Mouse (Mus musculus): ENCODE data around the gene Clec1a.
A peak's percentile ranks its signal among the peaks of the same experiment; 100 is the strongest.
"Not testable (repeated sequence)": the region's sequence is repeated elsewhere in the genome, so short reads cannot be mapped to it uniquely, and the experiment has no call there.

The Clec1a gene

DNA sequence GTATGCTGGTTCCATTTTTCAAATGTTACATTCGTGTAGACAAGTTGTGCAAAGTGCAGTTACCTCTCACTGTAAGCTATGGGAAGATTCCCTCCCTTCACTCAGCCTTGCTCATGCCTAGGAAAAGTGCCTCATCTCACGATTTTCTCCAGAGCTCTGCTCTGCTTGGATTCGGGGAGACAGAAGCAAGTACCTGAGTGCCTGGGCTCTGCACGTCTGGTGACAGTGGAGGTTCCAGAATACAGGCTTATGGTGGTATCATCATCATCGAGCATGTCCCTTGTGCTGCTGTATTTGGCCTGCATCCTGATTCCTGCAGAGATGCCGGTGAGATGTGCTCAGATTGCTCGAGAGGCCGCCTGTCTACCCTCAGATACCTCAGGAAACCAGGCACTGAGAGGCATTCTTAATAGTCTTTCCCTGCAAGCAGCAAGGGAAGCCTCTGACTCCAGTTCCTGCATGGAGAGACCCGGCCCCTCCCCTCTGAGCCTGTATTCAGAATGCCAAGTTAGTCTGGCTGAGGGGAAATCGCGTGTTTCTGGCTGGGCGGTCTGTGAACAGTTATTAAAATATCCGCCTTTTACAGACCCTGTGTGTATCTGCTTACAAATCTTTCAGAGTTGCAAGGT lies at the start of gene Clec1a:
Clec1a (minus strand) TSS at position 590 of the 629 bp plus-strand sequence.
- DNase-seq: peak; percentile 81

DNA sequence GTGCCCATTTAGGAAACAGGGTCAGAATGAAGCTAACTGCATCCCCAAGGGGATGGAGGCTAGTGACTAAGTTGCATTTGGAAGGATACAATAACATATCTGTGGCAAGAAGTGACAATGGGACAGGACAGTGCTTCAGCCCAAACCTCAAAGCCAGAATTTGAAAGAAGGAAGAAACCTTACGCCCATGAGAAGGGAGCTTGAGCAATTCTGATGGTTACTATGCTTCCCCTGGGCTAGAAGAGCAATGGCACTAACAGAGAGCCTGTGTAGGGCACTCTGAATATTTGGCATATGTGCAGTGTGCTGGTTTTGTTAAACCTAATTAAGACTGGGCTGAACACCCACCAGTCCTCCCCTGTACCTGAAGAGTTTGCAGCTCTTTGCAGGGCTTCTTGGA lies 47.7 kb upstream of the Clec1a start:
- not testable (repeated sequence) for DNase-seq

DNA sequence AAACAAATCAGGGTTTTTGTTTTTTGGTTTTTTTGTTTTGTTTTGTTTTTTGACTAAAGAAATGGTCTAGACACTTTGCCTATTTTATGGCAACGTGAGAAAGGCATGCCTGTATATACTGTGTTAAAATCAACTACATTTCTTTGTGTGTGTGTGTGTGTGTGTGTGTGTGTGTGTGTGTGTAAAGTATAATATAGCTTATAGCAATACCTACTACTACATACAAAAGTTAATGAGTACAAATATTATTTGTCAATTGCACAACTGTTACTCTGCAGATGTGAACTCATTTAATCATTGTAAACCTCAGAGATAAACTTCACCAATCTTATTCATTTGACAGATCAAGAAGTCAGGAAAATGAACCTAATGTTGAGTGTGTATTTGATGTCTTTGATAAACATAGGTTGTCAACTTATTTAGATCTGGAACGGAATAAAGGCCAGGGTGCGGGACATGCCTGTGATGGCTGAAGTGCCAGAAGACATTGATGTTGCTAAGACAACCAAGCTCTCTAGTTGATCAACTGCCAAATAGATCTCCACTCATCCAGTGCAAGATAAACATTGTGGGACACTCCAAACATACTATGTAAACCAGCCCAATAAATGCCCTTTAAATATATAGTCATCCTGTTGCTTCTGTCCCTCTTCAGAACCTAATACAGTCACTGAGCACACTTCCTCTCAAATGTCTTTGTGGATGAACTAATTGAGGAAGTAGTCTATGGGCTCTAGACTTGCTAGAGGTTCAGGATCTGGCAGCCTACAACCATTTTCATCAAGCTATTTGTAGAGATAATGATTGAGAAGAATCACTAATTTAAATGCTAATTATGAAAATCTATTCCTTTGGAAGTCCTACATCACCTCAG lies 45.8 kb upstream of the Clec1a start:
- no peak for DNase-seq

DNA sequence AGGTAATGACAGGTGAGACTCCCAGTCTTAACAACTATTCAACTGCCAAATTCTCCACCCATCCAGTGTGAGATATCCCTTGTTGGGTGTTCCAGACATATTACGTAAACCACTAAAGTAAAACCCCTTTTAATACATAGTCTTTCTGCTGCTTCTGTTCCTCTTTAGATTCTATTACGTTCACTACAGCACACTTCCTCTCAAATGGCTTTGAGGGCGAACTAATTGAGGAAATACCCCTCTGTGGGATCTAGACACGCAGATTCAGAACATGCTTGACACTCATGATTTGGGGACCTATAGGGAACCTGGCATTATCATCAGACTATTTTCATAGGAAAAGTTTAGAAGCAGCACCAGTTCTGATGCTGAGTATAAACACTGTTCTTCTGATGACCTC lies 43.1 kb upstream of the Clec1a start:
- DNase-seq: no peak

DNA sequence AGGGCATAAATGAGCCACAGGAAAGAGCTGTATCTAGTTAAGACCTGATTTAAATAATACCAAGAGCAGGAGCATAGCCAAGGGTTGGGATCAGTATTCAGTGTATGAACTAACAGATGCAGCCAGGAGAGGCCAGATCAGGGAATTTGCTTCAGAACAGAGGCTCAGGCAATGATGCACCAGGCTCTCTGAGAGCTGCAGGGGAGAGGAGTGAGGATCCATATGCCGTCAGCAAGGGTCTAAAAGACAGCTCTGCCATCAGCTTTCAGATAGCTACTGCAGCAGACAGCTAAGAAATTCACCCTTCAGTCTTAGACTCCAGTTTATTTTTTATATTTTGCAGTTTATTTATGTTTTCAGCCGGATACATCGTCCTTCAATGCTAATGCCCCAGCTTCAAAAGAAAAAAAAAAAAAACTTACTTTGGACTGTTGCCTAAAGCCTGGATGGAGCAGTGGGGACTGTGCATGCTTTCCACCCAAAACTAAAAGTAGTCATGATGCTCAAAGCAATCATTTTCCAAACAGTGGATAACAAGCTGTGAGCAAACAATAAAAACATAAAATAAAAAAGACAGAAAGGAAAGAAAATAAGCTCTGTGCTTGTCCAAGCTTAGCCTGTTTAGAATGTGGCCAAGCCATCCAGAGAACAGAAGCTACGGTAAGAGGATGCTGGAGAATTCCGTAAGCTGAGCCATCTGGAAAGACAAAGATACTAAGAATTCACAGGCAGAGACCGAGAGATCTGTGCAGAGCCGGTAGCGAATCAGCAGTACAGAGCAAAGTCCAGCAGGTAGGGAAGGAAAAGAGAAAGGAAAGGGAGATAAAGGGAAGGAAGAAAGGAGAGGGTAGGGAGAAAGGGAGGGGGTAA lies 28.5 kb upstream of the Clec1a start:
- DNase-seq: no peak

DNA sequence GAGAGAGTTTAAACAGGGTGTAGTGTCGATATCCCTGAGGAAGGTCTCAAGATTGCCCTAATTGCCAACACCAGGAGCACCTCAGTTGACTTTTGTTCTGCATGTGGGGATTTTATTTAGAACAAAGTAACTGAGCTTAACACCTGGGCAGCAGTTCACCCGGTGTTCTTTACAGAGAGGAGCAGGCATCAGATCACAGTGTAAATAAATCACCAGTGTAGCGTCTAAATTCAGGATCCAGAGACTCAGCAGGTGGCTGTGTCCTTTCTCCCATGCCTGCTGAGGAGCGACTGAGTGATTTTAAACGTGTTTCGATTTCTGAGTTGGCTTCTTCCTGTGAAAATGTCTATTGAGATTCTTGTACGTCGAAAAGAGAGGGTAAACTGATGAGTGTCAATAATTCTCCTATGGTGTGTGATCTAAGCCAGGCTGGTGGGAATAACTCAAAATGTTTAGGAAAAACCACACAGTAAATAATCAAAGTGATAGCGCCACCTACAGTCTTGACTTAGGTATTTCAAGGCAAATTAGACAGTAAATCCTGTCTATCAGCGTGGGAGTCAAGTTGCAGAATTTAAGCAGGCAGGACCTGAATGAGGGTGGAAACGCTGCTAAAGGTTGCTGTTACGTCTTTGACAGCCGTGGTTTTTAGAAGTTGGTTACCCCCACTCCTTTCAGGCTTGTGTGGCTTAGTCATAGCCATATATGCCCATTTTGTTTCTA lies 24.8 kb upstream of the Clec1a start:
- peak; percentile 66 for DNase-seq

DNA sequence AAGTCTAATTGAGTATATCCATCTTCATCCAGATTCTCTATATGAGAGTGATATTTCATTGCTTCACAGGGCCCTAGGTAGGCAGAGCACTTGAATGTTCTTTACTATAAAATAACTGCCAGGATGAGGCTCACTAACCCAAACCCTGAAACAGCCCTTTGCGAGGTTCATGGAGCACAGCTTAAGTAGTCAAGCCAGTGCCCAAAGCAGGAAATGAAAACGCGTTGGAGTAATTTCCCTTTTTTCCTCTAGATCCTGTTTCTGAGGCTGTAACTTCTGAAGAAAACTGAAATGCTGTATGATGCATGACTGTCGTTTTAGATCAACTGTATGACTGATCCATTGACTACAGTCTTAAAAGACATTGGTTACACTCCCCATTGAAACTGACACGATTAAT lies 20.8 kb upstream of the Clec1a start:
- peak; percentile 37 for DNase-seq

DNA sequence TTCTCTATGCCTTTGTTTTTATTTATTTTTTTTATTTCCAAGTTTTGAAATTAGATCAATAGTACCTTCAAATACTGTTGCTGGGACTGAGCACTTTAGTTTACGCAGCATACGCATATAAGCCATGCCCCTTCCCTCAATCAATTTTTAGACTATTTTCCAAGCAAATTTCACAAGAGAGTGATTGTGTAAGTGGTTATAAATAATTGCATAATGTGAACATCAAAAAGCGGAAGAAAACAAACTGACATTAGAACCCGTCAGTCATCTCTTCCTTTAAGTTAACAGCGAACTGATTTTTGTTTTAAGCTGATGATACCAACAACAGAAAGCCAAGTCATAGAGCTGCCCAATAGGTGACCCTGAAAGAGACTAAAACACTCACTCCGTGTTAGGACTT lies 19.6 kb upstream of the Clec1a start:
- DNase-seq: peak; percentile 17

DNA sequence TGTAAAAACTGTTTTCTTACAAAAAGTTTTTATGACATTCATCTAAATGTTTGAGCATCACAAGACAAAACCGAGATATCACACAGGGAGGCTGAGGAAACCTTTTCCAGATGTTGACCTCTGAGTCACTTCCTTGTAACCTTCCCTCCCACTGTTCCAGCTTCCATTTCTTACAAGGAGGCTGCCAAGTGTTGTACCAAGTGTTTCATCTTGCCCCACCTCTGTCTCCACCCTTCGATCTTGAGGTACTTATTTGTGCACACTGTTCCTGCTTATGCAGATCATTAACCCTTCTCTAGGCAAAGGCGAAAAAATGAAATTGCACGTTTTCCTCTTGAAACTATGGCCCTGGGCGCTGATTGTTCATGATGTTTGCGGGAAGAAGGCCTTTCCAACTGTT lies 2.1 kb downstream of the Clec1a start:
- peak; percentile 72 for DNase-seq

DNA sequence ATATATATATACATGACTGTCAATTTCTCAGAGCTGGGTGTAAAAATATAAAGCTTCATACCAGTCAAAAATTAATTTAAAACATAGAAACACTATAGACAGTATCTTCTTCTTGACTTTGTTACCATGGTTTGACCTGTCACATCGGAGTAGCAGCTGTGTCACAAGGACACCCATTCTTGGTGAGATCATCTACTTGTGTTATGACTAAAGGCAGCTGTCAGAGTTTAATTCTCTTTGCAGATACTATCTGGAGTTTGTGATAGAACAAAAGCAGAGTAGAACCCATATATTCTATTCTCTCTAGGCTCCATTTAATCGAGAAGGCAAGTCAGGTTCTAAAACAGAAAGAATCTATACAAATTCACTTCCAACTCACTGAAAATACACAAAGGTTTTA lies 13.8 kb downstream of the Clec1a start:
- DNase-seq: no peak

DNA sequence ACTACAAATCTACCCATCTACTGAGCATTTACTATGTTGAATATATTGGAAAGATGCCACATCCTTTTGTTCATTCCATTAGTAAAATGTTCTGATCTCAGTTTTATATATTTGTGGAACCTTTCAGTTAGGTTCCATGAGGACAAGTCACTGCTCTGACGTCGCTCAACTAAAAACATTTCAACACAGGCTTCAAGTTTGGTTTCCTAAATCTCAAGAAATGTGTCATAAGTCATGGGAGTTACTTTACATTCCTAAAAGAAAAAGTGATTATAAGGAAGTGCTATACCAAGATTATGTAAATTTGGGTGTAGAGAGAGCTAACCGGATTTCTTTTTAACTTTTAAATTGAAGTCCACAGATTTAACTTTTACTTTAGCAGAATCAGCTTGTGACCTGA lies 15.8 kb downstream of the Clec1a start:
- DNase-seq: no peak

DNA sequence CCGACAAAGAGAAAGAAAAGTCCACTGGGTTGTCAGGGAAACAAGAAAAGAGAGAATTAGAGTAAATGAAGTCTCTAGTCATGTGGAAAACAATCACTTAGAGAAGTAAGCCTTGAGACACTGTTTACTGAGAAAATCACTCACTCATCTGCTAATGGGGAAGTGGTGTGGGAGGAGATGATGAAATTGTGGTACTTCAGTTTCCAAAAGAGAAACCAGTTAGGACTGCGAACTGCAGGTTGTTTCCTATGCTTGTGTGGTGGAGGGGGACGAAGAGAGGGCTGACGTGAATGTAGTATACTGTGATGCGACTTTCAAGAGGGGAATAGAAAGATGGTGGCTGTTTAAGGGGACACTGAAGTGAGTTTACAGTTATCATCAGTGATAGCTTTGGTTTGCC lies 17.6 kb downstream of the Clec1a start:
- peak; percentile 77 for DNase-seq

DNA sequence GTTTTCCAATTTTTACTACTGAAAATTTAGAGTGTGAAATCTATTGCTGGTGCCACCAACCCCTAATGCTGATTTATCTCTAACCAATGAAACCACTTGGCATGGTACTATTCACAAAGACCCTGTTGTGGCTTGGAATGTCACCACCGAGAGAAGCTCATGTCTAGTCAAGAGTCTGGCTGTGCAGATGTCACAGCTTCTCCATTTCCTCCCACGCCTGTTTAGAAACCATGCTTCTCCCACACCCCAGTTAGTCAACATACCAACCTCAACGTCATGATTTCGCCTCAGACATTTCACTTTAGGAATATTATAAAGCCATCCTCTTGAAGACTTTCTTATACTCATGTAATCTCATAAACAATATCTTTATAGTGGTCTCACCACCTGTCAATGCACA lies 24.5 kb downstream of the Clec1a start:
- peak; percentile 65 for DNase-seq

DNA sequence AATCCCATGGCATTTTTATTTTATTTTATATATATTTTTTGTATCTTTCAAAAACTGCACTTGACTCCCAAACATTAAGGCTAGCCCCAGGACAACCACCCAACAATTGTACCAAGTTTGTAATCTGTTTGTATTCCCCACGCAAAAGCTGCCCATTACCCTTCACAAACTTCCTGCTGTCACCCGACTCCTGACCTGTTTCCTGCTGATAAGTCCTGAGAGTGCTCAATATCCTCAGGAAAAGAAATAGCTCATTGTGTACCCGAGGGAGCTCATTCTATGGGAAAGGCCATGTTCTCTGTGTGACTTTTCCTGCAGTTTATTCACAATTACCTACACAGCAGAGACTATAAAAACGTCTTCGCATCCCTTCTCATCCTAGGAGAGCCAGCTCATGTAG lies 26.0 kb downstream of the Clec1a start:
- DNase-seq: peak; percentile 86

DNA sequence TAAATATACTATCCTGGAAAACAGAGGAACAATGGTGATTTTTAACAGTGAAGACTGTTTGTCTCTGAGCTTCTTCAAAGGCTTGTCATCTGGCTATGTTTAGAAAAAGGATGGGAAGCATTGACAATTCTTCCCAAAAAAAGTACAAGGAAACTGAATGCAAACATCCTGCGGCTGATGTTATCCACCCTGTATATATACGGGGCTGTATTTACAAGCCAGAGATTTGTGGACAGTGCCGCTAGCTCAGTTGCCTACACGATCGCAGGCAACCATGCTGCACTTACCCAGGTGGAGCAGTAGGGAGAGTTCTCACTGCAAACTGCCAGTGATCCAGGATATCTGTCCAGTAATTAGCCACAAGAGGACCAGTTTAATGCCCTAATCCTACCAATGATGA lies 26.6 kb downstream of the Clec1a start:
- DNase-seq: peak; percentile 64

DNA sequence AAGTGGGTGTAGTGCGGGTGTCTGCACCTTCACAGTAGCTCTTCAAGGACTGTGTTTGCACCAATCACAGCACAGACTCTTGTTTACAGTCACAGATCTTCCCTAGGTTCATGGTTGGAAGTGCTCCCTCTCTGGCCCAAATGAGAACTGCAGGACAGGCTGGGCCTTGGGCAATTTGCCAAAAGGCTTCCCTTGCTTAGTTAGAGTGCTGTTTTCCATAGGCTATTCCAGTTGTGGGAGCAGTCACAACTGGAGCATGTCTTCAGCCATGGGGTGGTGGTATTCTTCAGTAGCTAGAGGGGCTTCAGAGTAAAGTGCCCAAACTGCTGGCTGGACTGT lies 28.1 kb downstream of the Clec1a start:
- DNase-seq: peak; percentile 85

DNA sequence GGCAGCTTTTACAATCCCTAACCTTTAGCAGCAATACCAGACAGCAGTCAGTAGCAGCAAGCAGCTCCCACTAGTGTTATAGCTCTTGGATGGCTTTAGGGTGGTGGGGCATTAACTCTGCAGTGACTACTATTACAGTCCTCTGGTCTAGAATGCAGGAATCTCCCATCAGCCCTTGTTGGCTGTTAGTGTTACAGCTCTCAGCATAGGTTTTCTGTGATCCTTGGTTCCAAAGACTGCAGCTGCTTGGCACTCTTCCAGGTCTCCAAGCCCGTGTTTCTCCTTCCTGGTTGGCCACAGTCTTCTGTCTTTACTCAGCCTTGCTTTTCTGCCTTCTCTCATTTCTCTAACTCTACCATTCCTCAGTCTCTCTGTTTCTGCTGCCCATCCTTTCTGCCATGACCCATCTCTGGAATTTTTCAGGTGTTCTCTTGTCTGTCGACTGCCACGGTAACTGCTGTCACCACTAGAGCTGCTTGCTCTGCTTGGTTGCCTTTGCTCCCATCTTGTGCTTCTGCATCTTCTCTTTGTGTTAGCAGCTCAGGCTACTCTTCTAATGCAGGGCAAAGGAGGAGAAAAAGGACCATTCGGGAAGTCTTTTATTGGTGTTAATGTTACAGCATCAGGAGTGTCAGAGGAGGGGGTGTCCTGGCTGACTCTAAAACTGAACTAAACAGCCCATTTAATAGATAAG lies 28.6 kb downstream of the Clec1a start:
- DNase-seq: no peak

DNA sequence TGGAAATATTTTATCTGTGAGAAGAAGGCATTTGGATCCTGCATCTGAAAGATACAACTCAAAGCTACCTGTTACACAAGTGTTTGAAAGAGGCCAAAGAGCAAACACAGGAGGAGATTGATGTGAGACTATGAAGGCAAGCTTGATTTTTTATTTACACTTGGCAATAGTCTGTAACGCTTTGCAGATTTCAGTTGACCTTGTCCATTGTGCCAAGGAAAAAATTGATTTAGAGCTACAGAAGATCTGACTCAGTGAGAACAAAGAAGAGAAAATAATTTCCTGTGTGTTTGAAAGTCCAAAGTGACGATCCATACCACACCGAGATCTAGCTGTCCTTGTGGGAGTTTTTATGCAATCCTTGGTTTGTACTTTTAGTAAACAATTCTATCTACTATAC lies 29.5 kb downstream of the Clec1a start:
- DNase-seq: no peak

DNA sequence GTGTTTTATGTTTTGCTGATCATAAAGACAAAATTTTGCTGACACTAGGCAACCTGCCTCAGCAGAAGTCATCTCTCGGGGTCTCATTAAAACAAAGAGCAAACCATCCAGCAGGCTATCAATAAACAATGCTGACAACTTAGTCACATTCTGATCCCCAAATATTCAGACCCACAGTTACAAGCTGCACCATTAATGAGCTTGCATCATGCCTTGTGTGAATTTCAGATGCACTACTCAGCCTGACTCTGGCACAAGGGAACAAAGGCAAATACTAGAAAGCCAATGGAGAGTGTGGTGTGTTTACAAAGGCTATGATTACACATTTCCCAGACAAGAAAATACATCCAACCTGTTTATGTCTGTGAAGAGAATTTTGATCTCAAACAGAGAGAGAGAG lies 37.6 kb downstream of the Clec1a start:
- DNase-seq: no peak

DNA sequence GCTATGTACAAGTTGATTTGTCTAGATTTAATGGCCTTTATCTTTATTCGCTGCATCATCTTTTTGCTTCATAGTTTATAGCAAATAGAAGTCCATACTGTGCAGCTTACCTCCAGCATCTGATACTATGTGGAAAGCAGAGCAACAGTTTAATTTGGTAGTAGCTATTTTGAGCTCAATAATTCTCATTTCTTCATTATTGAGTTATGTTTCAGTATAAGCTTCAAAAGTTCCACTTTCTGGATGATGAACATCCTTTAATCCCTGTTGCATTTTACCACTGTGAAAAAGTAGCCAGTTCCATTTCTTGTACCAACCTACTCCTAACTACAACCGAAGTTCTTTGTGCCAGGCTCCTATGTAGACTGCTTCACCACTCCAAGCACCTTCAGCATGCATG lies 43.2 kb downstream of the Clec1a start, which contains the start of gene Clec9a:
Clec9a (plus strand) TSS at position 301 of the 400 bp plus-strand sequence.
- DNase-seq: no peak

DNA sequence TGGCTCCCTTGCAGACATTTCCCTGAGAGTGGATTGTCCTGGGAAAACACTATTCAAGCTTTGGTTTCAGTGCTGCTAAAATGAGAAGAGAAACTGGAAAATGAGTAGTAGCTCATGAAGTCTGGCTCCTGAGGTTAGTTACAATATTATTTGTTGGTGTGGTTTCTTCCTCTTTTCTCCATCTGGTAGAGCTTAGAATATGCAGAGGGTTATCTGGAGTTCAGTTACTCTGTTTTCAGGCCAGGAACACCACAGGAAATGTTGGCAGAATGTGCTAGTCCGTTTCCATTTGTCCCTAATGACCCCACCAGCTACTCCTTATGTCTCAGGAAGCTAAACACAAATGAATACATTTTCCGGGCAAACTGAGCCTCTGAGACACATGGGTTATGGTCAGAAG lies 44.5 kb downstream of the Clec1a start:
- DNase-seq: peak; percentile 24

DNA sequence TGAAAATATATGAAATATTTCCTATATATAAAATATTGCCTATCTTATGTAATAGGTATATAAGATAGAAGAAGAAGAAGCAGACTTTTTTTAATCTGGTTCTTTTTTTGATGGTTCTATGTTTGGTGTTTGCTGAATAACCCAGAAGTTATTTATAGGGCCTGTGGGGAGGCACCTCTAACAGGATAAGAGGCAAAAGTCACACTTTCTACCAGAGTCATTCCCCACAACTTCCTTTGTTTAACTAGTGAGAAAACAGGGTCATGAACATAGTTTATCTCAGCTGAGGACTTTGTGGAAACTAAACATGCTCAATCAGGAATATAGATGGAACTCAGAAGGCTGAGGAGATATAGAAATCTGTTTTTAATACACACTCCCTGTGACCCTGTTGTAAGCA lies 45.8 kb downstream of the Clec1a start:
- DNase-seq: no peak
